Mouse (Mus musculus) embryonic facial prominence, embryonic 11.5 days (tissue): ENCODE measurements at regions not wholly inside any gene's neighbourhood (a gene's known extent, or its start where the extent isn't known, plus 50 kb on each side); places are given as distances from the start of the nearest gene placed in this dataset.
"Not testable (repeated sequence)": the region's sequence is repeated elsewhere in the genome, so short reads cannot be mapped to it uniquely, and the experiment has no call there.

ENCODE experiments used
- ATAC-seq: fragments of 200-750 bp; cut with Nextera tagmentation; replicated peaks from 2 replicates; pipeline ENCODE4 v1.8.0; 2017; ENCODE audit warnings: low read depth; ENCODE audit not compliant: insufficient number of reproducible peaks, low FRiP score, low TSS enrichment
- DNase-seq: peaks from one replicate; pipeline ENCODE4 v3.0.0-alpha.2; 2015; ENCODE audit warnings: low spot score
- H3K27ac ChIP-seq: fragments of 300-500 bp; sonication (generic); replicated peaks from 2 replicates; pipeline ENCODE4 v1.5.1; 2014; ENCODE audit warnings: mild to moderate bottlenecking, low read depth, low read length, control low read depth
- H3K27me3 ChIP-seq: fragments of 300-500 bp; sonication (generic); 2 replicates; pipeline ENCODE4 v1.6.1; 2014; ENCODE audit warnings: mild to moderate bottlenecking, low read length, moderate library complexity, mixed read lengths; ENCODE audit not compliant: control insufficient read depth, insufficient read depth
- H3K36me3 ChIP-seq: fragments of 300-500 bp; sonication (generic); replicated peaks from 2 replicates; pipeline ENCODE4 v1.6.1; 2014; ENCODE audit warnings: low read depth, mild to moderate bottlenecking, low read length, moderate library complexity, mixed read lengths; ENCODE audit not compliant: control insufficient read depth, insufficient read depth
- H3K4me1 ChIP-seq: fragments of 300-500 bp; sonication (generic); 2 replicates; pipeline ENCODE4 v1.6.1; 2014; ENCODE audit warnings: low read length, mixed read lengths; ENCODE audit not compliant: control insufficient read depth, insufficient read depth
- H3K4me2 ChIP-seq: fragments of 300-500 bp; sonication (generic); 2 replicates; pipeline ENCODE4 v1.6.1; 2014; ENCODE audit warnings: low read depth, mild to moderate bottlenecking, control low read depth, low read length, moderate library complexity
- H3K4me3 ChIP-seq: fragments of 300-500 bp; sonication (generic); 2 replicates; pipeline ENCODE4 v1.5.1; 2014; ENCODE audit warnings: low read depth, low read length, control low read depth
- H3K9ac ChIP-seq: fragments of 300-500 bp; sonication (generic); replicated peaks from 2 replicates; pipeline ENCODE4 v1.6.1; 2014; ENCODE audit warnings: mild to moderate bottlenecking, control low read depth, low read length
- H3K9me3 ChIP-seq: fragments of 300-500 bp; sonication (generic); replicated peaks from 2 replicates; pipeline ENCODE4 v1.6.1; 2016; ENCODE audit warnings: mild to moderate bottlenecking, low read length, inconsistent platforms, mixed read lengths; ENCODE audit not compliant: control insufficient read depth
- WGBS: fragments of 180-500 bp; shearing (Covaris S2); extraction: QIAGEN DNeasy Blood & Tissue Kit; methylation state at CpG from one replicate; pipeline ENCODE4 v1.1.7; 2014; 5-methylcytosine and 5-hydroxymethylcytosine counted together

DNA sequence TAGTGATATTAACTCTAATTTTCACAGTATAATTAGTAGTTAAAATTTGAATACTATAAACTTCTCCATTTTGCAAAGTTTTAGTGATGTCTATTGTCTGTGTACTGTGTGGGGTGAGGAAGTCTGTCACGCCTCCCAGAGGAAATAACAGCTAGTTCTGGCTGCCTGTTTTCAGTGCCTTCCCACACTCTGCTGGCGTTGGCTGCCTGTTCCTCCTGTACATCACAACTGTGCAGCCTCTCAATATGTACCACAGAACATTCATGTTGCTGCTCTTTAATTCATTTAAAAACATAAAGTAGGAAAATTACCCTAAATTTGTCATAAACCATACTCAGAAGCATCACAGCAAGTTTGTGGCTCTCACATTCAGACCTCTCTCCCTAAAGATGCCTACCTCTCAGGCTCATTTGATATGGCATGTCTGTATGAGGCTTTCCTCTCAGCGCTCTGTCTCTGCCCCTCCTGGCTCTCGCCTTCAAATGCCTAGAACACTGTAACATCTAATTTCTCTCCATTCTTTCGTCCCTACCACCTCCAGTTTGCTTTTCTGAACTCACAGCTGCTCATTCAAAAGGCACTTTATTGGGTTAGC, 239.7 kb upstream of the Zic4 start:
- H3K4me2 ChIP-seq: no peak overlapping the region
- 73% methylated on average over 5 of the region's 5 CpGs for WGBS
- H3K9me3 ChIP-seq: no peaks in the 10 kb centered on the region
- H3K27me3 ChIP-seq: no peaks in the 10 kb centered on the region
- no peak for DNase-seq
- H3K27ac ChIP-seq: no peak overlapping the region
- no peak overlapping the region for H3K4me3 ChIP-seq
- no peaks in the 10 kb centered on the region for H3K36me3 ChIP-seq
- ATAC-seq: no peak
- no peak overlapping the region for H3K9ac ChIP-seq
- no peaks in the 10 kb centered on the region for H3K4me1 ChIP-seq

GRCm38 (mm10) chr9:91123208-91123607, 239.0 kb upstream of the Zic4 start:
- ATAC-seq (no peak), DNase-seq (no peak)
- Histone ChIP-seq H3K9me3 (no peaks in the 10 kb centered on the region), H3K36me3 (no peaks in the 10 kb centered on the region), H3K4me3 (no peak overlapping the region), H3K9ac (no peak overlapping the region), H3K4me1 (no peaks in the 10 kb centered on the region), H3K27me3 (no peaks in the 10 kb centered on the region), H3K27ac (no peak overlapping the region), H3K4me2 (no peak overlapping the region)
- 84% methylated on average over 7 of the region's 7 CpGs for WGBS

GRCm38 (mm10) chr9:91126630-91127245, 235.5 kb upstream of the Zic4 start:
- Histone ChIP-seq H3K36me3 (no peaks in the 10 kb centered on the region), H3K4me3 (no peak overlapping the region), H3K4me2 (no peak overlapping the region), H3K27me3 (no peaks in the 10 kb centered on the region), H3K4me1 (no peaks in the 10 kb centered on the region), H3K9me3 (no peaks in the 10 kb centered on the region), H3K27ac (no peak overlapping the region), H3K9ac (no peak overlapping the region)
- WGBS: 65% methylated on average over 8 of the region's 8 CpGs
- ATAC-seq (no peak), DNase-seq (no peak)

- H3K4me1 ChIP-seq, H3K27ac ChIP-seq, H3K9ac ChIP-seq, ATAC-seq, H3K9me3 ChIP-seq, H3K27me3 ChIP-seq, H3K36me3 ChIP-seq, H3K4me2 ChIP-seq, H3K4me3 ChIP-seq, DNase-seq: not testable (repeated sequence)
- 46% methylated on average over 2 of the region's 2 CpGs for WGBS
Measured at GRCm38 (mm10) chr9:91128491-91128890, 233.7 kb upstream of the Zic4 start.

DNA sequence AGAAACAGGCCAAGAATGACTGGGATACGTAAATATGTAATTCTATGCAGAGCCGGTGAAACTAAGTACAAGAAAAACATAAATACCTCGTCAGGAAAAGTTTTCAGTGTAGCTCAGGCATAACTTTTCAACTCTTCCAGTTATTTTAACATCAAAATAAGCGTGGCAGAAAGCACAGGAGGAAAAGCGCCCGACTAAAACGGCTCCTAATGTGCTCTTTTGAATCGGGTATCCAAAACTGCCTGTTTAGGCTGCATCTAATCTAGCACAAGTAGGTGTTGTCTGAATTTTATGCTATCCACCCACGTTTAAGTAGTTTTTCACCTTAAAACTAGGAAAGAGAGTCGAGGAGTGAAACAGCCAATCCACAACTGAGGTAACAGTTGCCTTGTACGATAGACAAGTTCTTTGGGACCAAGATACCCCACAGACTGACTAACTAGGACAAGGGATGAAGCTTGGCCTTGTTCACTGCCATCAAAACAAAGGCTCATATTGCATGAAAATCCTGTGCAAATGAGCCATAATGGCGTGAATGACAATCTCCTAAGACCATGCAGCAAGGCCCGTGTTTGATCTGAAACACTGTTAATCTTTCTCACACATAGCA, 232.0 kb upstream of the Zic4 start:
- H3K9ac ChIP-seq: no peak overlapping the region
- ATAC-seq: no peak
- 69% methylated on average over 13 of the region's 13 CpGs for WGBS

DNA sequence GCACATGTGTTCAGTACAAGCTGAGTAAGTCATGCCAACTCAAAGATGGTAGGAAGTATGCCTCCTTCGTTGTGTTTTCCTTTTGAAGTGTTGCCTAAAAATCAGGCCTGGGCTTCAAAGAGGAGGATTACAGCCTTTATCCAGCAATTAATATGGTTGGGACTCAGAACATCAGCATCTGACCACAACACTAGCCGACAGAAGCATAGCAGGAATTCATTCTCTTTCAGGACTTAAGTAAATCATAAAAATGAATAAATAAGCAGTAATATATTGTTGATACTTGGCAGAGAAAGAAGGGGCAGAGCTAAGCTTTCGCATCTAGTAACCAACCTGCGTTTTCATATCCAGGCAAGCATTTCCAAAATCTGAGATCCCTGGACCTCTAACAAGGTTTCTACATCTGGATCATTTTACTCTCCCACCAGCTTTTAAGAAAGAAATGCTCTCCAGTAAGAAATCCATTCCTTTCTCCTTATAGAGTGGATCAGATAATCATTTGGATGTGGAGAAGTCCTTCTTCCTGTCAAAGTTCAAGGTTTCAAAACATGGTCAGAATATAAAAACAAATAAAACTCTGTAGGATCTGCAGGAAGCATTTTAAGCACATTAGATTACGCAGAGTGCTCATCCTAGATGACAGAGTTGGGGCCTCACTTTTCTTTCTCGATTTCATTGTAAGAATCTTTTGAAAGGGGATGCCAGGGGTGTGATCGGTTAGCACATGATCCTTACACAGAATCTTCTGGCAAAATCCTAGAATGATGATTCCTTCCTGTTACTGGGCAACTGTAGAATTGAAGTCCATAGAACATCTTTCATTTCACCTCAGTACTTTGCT, 230.6 kb upstream of the Zic4 start:
- H3K27ac ChIP-seq: no peak overlapping the region
- no peaks in the 10 kb centered on the region for H3K4me1 ChIP-seq
- no peak overlapping the region for H3K9ac ChIP-seq
- 71% methylated on average over 7 of the region's 7 CpGs for WGBS
- no peak overlapping the region for H3K4me2 ChIP-seq
- H3K27me3 ChIP-seq: no peaks in the 10 kb centered on the region
- DNase-seq (no peak), ATAC-seq (no peak)
- H3K36me3 ChIP-seq: no peaks in the 10 kb centered on the region
- H3K9me3 ChIP-seq: no peaks in the 10 kb centered on the region
- H3K4me3 ChIP-seq: no peak overlapping the region

More for the DNA sequence above, 232.0 kb upstream of the Zic4 start:
- H3K27me3 ChIP-seq: no peaks in the 10 kb centered on the region
- H3K4me2 ChIP-seq: no peak overlapping the region
- no peak for DNase-seq
- no peak overlapping the region for H3K27ac ChIP-seq
- no peaks in the 10 kb centered on the region for H3K36me3 ChIP-seq
- H3K9me3 ChIP-seq: no peaks in the 10 kb centered on the region
- H3K4me1 ChIP-seq: no peaks in the 10 kb centered on the region
- no peak overlapping the region for H3K4me3 ChIP-seq

GRCm38 (mm10) chr9:91132531-91132930, 229.7 kb upstream of the Zic4 start:
- Histone ChIP-seq H3K4me3 (no peak overlapping the region), H3K4me1 (no peaks in the 10 kb centered on the region), H3K4me2 (no peak overlapping the region), H3K27ac (no peak overlapping the region), H3K9ac (no peak overlapping the region), H3K27me3 (no peaks in the 10 kb centered on the region), H3K9me3 (no peaks in the 10 kb centered on the region), H3K36me3 (no peaks in the 10 kb centered on the region)
- ATAC-seq: no peak
- 83% methylated on average over 1 of the region's 1 CpGs for WGBS
- no peak for DNase-seq
